Mouse (Mus musculus): ENCODE measurements around the gene Gm20890.
"Not testable (repeated sequence)": the region's sequence is repeated elsewhere in the genome, so short reads cannot be mapped to it uniquely, and the experiment has no call there.

Gene Gm20890

GRCm38 (mm10) chrY:26776699-26777098 is at the start of gene Gm20890:
Gm20890 (minus strand) TSS chrY:26776799.
- DNase-seq (ENCODE audit: low spot score), result not testable (repeated sequence)
